Mouse (Mus musculus) layer of hippocampus, adult 6 months (tissue): ENCODE data around the gene Zfp36. TPM values are rescaled to one million over a fixed set of nuclear protein-coding genes. Genes with fewer than 3 reads are reported as not detected.

ENCODE experiments used
- long read RNA-seq, 2 experiments: library from polyadenylated mRNA; unstranded; transcript quantifications; one replicate each; pipeline ENCODE4 v2.0.0; 2019 to 2020
- polyA plus RNA-seq: library from polyadenylated mRNA; unstranded; fragments of <200 nt; fragmentation: Nextera tagmentation; gene quantifications from 2 replicates; pipeline ENCODE4 v1.2.3, GENCODE M21; 2021

Zfp36 gene
- polyA plus RNA-seq: 0.77 and 1.1 TPM in 2 replicates
- long read RNA-seq, experiment 1, partial matches to known transcripts: 0 of 1 reads
- long read RNA-seq, experiment 1, other reads (novel, unspliced or antisense): 0 of 1 reads
- long read RNA-seq, experiment 2, partial matches to known transcripts: 0 of 1 reads
- long read RNA-seq, experiment 2, other reads (novel, unspliced or antisense): 0 of 1 reads

DNA sequence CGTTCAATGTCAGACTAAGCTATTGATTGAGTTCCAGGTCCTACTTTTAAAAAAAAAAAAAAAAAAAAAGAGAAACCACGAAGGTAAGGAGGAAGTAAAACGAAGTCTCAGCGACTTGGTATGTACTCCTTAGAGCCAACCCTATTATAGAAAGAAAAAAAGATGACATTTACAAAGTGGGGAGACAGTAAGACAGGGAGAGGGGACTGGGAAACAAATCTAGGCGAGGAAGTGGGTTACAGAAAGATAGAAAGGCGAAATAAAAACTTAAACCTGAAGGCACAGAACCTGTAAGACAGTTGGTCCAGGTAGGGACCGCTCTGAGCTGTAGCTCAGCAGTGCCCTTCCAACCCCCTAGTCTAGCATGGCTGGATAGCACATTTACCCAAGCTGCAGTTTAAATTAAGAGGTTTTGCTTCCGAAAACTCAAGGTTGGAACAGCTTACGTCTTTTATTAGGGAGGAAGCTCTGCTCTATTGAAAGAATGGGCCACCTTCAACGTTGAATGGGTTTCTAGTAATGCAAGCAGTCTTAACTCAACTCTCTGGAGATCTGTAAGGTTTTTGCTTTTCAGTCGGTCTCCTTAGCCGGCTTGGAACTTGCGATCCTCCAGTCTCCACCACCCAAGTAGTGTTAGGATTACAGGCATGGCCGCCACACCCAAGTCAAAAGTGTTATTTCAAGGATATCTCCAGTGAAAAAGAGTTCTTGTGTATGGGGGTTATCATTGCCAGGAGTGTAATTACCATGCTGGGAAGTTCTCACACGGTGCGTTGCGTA, at the start of gene Zfp36:
Zfp36 (minus strand) TSS at position 17 of the 780 bp plus-strand sequence.

DNA sequence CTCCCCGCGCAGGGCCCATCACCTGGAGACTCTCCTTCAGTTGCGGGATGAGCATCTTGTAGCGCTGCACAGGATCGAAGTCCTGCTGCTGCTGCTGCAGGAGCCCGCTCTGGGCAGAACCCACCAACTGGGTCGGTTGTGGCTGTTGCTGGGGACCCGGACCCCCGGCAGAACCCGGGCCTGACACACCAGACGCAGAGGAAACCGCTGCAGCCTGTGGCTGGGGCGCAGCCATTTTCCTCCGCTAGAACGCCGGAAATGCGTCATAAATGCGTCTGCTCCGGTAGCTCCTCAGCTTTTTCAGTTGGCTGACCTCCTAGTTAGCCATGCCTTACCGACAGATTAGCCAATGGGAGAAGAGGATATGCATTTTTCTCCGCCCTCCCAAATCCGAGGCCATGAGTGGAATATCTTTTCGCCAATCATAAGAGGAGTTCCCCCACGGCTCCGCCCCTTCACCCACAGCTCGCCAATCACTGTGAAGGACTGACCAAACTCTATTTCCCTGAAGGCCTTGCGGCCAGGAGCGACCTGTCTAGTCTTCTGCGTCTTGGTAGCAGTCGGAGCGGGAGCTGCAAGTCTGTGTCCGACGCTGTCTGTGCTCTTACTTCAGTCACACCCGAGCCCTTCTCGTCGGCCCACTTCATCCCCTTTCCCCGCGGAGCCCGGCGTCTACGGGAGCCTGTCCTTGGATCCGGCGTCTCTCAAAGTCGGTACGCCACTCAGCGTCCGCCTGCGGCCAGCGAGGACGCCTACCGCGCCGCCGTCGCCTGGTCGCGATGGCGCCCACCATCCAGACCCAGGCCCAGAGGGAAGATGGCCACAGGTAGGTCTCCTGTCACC, 12.6 kb upstream of the Zfp36 start, which contains the start of the genes Med29 and Paf1:
Med29 (minus strand) TSS at position 280 of the 843 bp plus-strand sequence.
Paf1 (plus strand) TSS at position 523 of the 843 bp plus-strand sequence.

DNA sequence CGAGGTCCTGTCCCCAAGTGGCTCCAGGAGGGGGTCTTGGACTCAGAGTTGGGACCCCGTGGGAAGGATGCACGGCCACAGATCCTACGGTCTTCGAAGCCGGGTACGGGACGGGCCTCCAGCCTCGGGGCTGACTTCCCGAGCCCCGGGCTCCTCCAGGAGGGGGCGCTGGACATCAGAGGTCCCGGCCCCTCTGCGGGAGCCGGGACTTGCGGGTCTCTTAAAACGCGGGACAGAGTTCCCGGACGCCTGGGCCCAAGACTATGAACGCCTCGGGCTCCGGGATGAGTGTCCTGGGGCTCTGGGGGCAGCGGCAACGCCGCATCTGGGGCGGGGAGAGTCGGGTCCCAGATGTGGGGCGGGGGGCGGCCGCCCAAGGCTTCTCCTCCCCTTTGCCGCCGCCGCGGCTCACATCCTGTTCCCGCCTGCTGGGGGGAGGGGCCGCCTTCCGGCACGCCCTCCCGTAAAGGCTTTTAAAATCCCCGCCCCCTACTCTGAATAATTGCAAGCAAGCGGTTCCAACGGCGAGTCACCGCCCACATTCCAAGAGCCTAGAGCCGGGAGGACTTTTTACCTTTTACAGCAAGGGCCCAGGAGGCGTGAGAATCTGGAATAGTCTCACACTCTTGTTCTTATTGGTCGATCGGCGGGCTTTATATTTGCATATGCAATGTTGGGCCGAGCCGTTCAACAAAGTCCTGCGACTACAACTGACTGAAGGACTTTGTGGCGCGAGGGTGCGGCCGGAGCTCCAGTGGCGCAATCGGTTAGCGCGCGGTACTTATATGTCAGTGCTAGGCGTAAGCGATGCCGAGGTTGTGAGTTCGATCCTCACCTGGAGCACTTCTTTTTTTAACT, 7.6 kb downstream of the Zfp36 start, which contains the start of gene Plekhg2:
Plekhg2 (minus strand) TSS at position 349 of the 858 bp plus-strand sequence.

DNA sequence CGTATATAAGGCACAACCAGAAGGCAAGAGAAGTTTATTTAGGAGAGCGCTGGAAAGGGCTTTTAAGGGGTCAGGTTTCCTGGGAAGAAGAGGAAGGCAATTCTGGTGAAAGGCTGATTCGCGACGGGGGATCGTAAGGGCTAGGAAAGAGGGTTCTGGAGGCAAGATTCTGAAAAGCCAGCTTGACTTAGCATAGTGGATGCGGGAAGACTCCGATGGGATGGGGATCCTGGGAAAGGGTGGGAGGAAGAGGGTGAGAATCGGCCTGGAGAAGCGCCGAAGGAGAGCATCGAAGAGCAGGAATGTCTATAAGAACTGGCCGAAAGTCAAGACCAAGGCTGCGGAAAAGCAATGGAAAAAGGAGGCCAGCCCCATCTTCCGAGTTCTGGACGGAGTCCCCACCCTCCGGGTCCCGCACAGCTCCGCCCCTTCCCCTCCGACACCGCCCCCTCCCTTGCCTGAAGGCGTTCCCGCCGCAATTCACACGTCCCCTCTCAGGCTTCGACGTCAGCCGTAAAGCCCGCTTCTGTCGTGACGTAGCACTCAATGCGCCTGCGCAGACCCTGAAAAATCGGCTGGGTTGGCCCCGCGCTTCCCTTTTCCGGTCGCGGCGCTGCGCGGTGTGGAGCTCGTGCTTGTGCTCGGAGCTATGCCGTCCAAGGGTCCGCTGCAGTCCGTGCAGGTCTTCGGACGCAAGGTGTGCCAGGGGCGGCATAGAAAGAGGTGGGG, 29.7 kb downstream of the Zfp36 start, which contains the start of gene Rps16:
Rps16 (plus strand) TSS at position 498 of the 729 bp plus-strand sequence.

DNA sequence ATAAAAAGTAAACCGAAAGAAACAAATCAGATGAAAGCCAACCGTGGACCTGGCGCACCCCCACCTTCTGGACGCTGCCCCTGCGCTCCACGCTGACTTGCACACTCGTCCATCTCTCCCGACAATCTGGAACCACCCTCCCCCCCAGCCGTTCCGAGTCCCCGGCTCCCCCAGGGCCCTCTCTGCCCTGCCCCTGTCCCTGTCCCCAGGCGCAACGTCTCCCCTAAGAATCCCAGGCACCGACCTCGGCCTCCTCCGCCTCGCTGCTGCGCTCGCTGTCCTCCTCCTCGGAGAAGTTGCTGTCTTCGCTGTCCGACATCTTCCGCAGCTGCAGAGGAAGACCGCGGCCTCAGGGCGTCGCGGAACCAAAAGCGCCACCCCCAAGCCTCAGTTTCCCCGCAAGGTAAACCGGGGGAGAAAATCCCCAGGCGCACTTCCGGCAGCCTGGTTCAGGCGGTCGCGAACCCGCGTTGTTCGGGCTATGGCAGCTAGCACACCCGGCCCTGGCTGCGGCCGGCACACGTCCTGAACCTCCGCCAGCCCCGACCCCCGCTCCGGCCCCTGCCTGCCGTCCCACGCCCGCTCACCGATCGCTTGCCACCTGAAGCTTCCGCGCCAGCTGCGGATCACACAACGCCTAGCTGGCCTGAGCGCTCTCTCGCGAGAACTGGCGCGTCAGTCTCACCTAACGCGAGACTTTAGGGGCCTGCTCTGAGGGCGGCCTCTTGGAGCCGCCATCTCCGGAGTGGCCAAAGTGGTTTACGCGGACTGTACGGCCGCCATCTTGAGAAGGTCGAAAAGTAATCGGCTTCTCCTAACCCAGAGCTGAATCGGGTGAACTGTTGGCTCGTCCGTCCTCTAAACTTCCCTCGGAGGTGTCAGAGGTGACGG, 41.7 kb downstream of the Zfp36 start, which contains the start of gene Supt5:
Supt5 (minus strand) TSS at position 639 of the 891 bp plus-strand sequence.

Other genes starting within 250 kb of the Zfp36 start
- 7.4 and 8.8 TPM in 2 replicates for gene Fbl, start 210.5 kb downstream of the Zfp36 start, polyA plus RNA-seq
- 9.0 and 12.7 TPM in 2 replicates for gene Dyrk1b, start 200.8 kb downstream of the Zfp36 start, polyA plus RNA-seq
- gene Eid2, start 112.4 kb downstream of the Zfp36 start, polyA plus RNA-seq: 7.8 and 7.9 TPM in 2 replicates
- gene Eid2b, start 102.5 kb downstream of the Zfp36 start, polyA plus RNA-seq: 28.2 and 31.5 TPM in 2 replicates
- 0.78 and 1.5 TPM in 2 replicates for gene Selenov, start 89.1 kb downstream of the Zfp36 start, polyA plus RNA-seq
- gene Dll3, start 78.0 kb downstream of the Zfp36 start, polyA plus RNA-seq: 3.4 and 5.7 TPM in 2 replicates
- gene Timm50, start 68.2 kb downstream of the Zfp36 start, polyA plus RNA-seq: 82.8 and 86.7 TPM in 2 replicates
- 33.7 and 46.7 TPM in 2 replicates for gene Supt5, start 41.5 kb downstream of the Zfp36 start, polyA plus RNA-seq
- 1,578 and 1,706 TPM in 2 replicates for gene Rps16, start 29.6 kb downstream of the Zfp36 start, polyA plus RNA-seq
- 0.77 and 1.2 TPM in 2 replicates for gene Plekhg2, start 7.7 kb downstream of the Zfp36 start, polyA plus RNA-seq
- gene Med29, start 12.5 kb upstream of the Zfp36 start, polyA plus RNA-seq: 77.7 and 79.7 TPM in 2 replicates
- gene Paf1, start 12.7 kb upstream of the Zfp36 start, polyA plus RNA-seq: 40.4 and 52.6 TPM in 2 replicates
- gene Gmfg, start 57.2 kb upstream of the Zfp36 start, polyA plus RNA-seq: 6.8 and 7.5 TPM in 2 replicates
- 4.0 and 4.4 TPM in 2 replicates for gene Lrfn1, start 71.7 kb upstream of the Zfp36 start, polyA plus RNA-seq
- not detected in 2 replicates for gene Ifnl2, start 130.2 kb upstream of the Zfp36 start, polyA plus RNA-seq
- gene Ifnl3, start 142.6 kb upstream of the Zfp36 start, polyA plus RNA-seq: not detected in 2 replicates
- not detected in 2 replicates for gene Sycn, start 160.6 kb upstream of the Zfp36 start, polyA plus RNA-seq
- gene Nccrp1, start 167.0 kb upstream of the Zfp36 start, polyA plus RNA-seq: not detected in 2 replicates
- gene Samd4b, start 217.9 kb upstream of the Zfp36 start, polyA plus RNA-seq: 9.2 and 10.0 TPM in 2 replicates
- gene Pak4, start 217.9 kb upstream of the Zfp36 start, polyA plus RNA-seq: 6.1 and 6.2 TPM in 2 replicates